Mouse (Mus musculus) B cell, adult 62 days (primary cell): ENCODE results near the gene Klhl8. TPM values are rescaled to one million over a fixed set of nuclear protein-coding genes. Genes with fewer than 3 reads are reported as not detected.

Experiments used
- total RNA-seq: library from RNA; stranded (reverse); gene quantifications from 4 replicates; pipeline ENCODE4 v1.2.4, GENCODE M21; 2023

Klhl8 gene
- 1.8 to 3.1 TPM (median 2.0 TPM) in 4 replicates for total RNA-seq

DNA sequence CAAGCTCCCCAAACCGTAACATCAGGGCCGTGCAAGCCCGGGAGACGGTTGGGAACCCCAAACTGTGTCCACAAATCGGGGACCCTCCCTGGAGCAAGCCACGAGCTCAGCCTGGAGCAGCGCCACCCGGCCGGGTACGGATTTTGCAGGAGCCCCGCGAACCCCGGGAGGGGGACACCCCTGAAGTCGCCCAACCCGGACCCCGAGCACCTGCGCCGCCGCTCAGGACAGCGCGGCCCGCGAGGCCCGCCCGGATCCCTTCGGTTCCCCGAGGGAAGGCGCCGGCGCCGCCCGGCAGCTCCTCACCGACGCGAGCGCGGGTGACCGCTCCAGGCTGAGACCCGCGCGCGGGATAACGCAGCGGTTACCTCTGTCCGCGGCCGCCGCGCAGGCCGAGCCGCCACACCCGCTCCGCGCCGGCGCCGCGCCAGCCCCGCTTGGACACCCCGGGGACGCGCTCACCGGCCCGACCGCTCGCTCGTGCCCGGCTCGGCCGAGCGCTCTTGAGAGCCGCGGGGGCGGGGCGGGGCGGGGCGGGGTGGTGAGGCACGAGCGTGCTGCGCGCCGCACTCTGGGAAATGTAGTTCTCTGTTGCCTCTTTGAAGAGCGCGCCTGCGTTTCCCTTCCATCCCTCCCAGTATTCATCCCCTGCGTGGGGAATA is at the start of gene Klhl8:
Klhl8 (minus strand) TSS at position 512 of the 662 bp plus-strand sequence.

Other genes starting within 250 kb of the Klhl8 start
- 191 to 221 TPM (median 200 TPM) in 4 replicates for gene Aff1, start 218.9 kb downstream of the Klhl8 start, total RNA-seq
- 0.72 TPM in 1 of 4 replicates, not detected in the others for gene Hsd17b13, start 66.2 kb upstream of the Klhl8 start, total RNA-seq
- gene Hsd17b11, start 110.7 kb upstream of the Klhl8 start, total RNA-seq = 38.5 to 43.3 TPM (median 40.7 TPM) in 4 replicates
- gene Nudt9, start 135.0 kb upstream of the Klhl8 start, total RNA-seq = 43.0 to 55.5 TPM (median 47.8 TPM) in 4 replicates
- gene Gm17660, start 166.3 kb upstream of the Klhl8 start, total RNA-seq = not detected in 4 replicates
- gene Sparcl1, start 202.5 kb upstream of the Klhl8 start, total RNA-seq = not detected in 4 replicates